Mouse (Mus musculus): ENCODE results near the gene Gm29582.
"Not testable (repeated sequence)": the region's sequence is repeated elsewhere in the genome, so short reads cannot be mapped to it uniquely, and the experiment has no call there.

Gene Gm29582

DNA sequence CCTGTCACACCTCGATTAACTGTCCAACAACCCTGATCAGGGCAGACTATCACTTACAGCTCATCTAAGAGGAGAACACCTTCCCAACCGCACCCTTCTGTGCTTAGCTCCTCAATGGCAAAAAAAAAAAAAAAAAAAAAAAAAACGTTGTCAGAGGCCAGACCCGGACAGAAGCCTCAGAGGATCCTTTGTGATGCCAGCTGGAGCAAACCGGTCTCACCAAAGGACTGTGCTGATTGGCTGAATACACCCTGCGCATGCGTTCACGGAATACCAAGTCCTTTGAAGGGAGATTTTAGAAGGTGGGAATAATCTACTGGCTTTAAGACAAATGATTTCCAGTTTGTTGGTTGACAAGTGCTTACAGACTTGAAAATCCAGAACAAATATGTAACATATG is at the start of gene Gm29582:
Gm29582 (minus strand) TSS at position 101 of the 400 bp plus-strand sequence.
- not testable (repeated sequence) for DNase-seq (ENCODE audit: low read depth, low spot score)

Data from WW6 (cell line).